Mouse (Mus musculus): ENCODE data around the gene Ccdc85c.

GRCm38 (mm10) chr12:108239441-108239840 lies 35.8 kb downstream of the Ccdc85c start:
- TF ChIP-seq POLR2A (IDR thresholded peaks at IDR 0.05; ENCODE audit: borderline replicate concordance, extremely low read depth, low read depth, low read length) (no peak), CTCF (IDR thresholded peaks at IDR 0.05; ENCODE audit: insufficient read depth, low read length) (no peak)
